Mouse (Mus musculus): ENCODE measurements at regions not wholly inside any gene's neighbourhood (a gene's known extent, or its start where the extent isn't known, plus 50 kb on each side); places are given as distances from the start of the nearest gene placed in this dataset.

GRCm38 (mm10) chr4:40064457-40064836 is 78.4 kb upstream of the Aco1 start:
- no peak overlapping the region for H3K9ac ChIP-seq (replicated peaks; ENCODE audit: low read length)
- no peaks in the 10 kb centered on the region for H3K36me3 ChIP-seq (ENCODE audit: control insufficient read depth, insufficient read depth, low read length)
- no peaks in the 10 kb centered on the region for H3K4me1 ChIP-seq (ENCODE audit: control insufficient read depth, insufficient read depth, low read length)
- no peak overlapping the region for H3K27ac ChIP-seq (replicated peaks; ENCODE audit: low read depth, low read length)
- H3K27me3 ChIP-seq (ENCODE audit: control insufficient read depth, insufficient read depth, low read length): no peaks in the 10 kb centered on the region
- ATAC-seq (ENCODE audit: low FRiP score, low TSS enrichment) (no peak; the same call in 1 of the 2 replicates), DNase-seq (peak; percentile 12)
- H3K9me3 ChIP-seq (ENCODE audit: control insufficient read depth, low read length): no peaks in the 10 kb centered on the region
- no peak overlapping the region for H3K4me3 ChIP-seq (replicated peaks; ENCODE audit: low read depth, low read length)
- WGBS: 65% methylated on average over 9 of the region's 9 CpGs
- no peak overlapping the region for H3K4me2 ChIP-seq (ENCODE audit: low read length)

GRCm38 (mm10) chr4:40070959-40071634 is 71.8 kb upstream of the Aco1 start:
- DNase-seq: no peak
- Histone ChIP-seq H3K4me3 (replicated peaks; ENCODE audit: low read depth, low read length) (no peak overlapping the region), H3K4me2 (ENCODE audit: low read length) (no peak overlapping the region), H3K9ac (replicated peaks; ENCODE audit: low read length) (no peak overlapping the region), H3K27me3 (ENCODE audit: control insufficient read depth, insufficient read depth, low read length) (no peaks in the 10 kb centered on the region), H3K36me3 (ENCODE audit: control insufficient read depth, insufficient read depth, low read length) (no peaks in the 10 kb centered on the region), H3K4me1 (ENCODE audit: control insufficient read depth, insufficient read depth, low read length) (no peaks in the 10 kb centered on the region), H3K27ac (replicated peaks; ENCODE audit: low read depth, low read length) (no peak overlapping the region), H3K9me3 (ENCODE audit: control insufficient read depth, low read length) (no peaks in the 10 kb centered on the region)
- ATAC-seq (ENCODE audit: low FRiP score, low TSS enrichment): no peak
- 70% methylated on average over 4 of the region's 4 CpGs for WGBS

- Histone ChIP-seq H3K4me1 (ENCODE audit: control insufficient read depth, insufficient read depth, low read length) (no peaks in the 10 kb centered on the region), H3K4me2 (ENCODE audit: low read length) (no peak overlapping the region), H3K36me3 (ENCODE audit: control insufficient read depth, insufficient read depth, low read length) (no peaks in the 10 kb centered on the region), H3K4me3 (replicated peaks; ENCODE audit: low read depth, low read length) (no peak overlapping the region), H3K9ac (replicated peaks; ENCODE audit: low read length) (no peak overlapping the region), H3K27me3 (ENCODE audit: control insufficient read depth, insufficient read depth, low read length) (no peaks in the 10 kb centered on the region), H3K27ac (replicated peaks; ENCODE audit: low read depth, low read length) (no peak overlapping the region), H3K9me3 (ENCODE audit: control insufficient read depth, low read length) (no peaks in the 10 kb centered on the region)
- WGBS: 22% methylated on average over 3 of the region's 3 CpGs
- ATAC-seq (ENCODE audit: low FRiP score, low TSS enrichment) (no peak), DNase-seq (no peak)
Observed at GRCm38 (mm10) chr4:40081035-40081434, 61.8 kb upstream of the Aco1 start.

- DNase-seq: no peak
- Histone ChIP-seq H3K9me3 (ENCODE audit: control insufficient read depth, low read length) (no peaks in the 10 kb centered on the region), H3K36me3 (ENCODE audit: control insufficient read depth, insufficient read depth, low read length) (no peaks in the 10 kb centered on the region), H3K27me3 (ENCODE audit: control insufficient read depth, insufficient read depth, low read length) (no peaks in the 10 kb centered on the region), H3K9ac (replicated peaks; ENCODE audit: low read length) (no peak overlapping the region), H3K4me2 (ENCODE audit: low read length) (no peak overlapping the region), H3K27ac (replicated peaks; ENCODE audit: low read depth, low read length) (no peak overlapping the region), H3K4me3 (replicated peaks; ENCODE audit: low read depth, low read length) (no peak overlapping the region), H3K4me1 (ENCODE audit: control insufficient read depth, insufficient read depth, low read length) (no peaks in the 10 kb centered on the region)
- ATAC-seq (ENCODE audit: low FRiP score, low TSS enrichment): no peak
- 68% methylated on average over 5 of the region's 5 CpGs for WGBS
Observed at GRCm38 (mm10) chr4:40090295-40090694, 52.6 kb upstream of the Aco1 start.
